Comparison of ENCODE assay signal across 34 mouse cellular contexts in genomic region chr1:88322146-88322545, GRCm38 (mm10). TPM values are rescaled to one million over a fixed set of nuclear protein-coding genes. Genes with fewer than 3 reads are reported as not detected.
DNase-seq lines count a peak whose midpoint lies in the region; ATAC-seq and TF ChIP-seq lines count a peak whose summit lies in the region.
"Had no signal": no experiment of that assay in that cellular context is flagged by ENCODE, and none has a peak within 500 bp of the region (broad histone marks: within the 10 kb centered on the region; RNA-seq: fewer than 3 reads in every experiment).

No protein-coding gene starts in this region.

- no peak overlapping the region for H3K27ac ChIP-seq in cerebellum, adult 2 months (ENCODE audit: insufficient read depth, low read length)
- no peak overlapping the region for H3K27ac ChIP-seq in lung, postnatal 0 days (ENCODE audit: low read length)
- H3K27ac ChIP-seq: embryonic facial prominence, embryonic 10.5 days; embryonic facial prominence, embryonic 15.5 days; forebrain, embryonic 12.5 days; heart, adult 2 months; hindbrain, postnatal 0 days; intestine, embryonic 15.5 days; kidney, postnatal 0 days; limb, embryonic 12.5 days; liver, embryonic 15.5 days; neural tube, embryonic 12.5 days had no signal

- H3K4me3 ChIP-seq in cerebellum, adult 2 months (replicated peaks; ENCODE audit: insufficient read depth, low read depth, low read length), result no peak overlapping the region
- no peak overlapping the region for H3K4me3 ChIP-seq in lung, postnatal 0 days (ENCODE audit: low read depth, low read length)
- H3K4me3 ChIP-seq: embryonic facial prominence, embryonic 10.5 days; embryonic facial prominence, embryonic 15.5 days; forebrain, embryonic 12.5 days; heart, adult 2 months; intestine, embryonic 15.5 days; limb, embryonic 12.5 days; liver, embryonic 15.5 days; myocyte; neural tube, embryonic 12.5 days had no signal

- no peaks in the 10 kb centered on the region for H3K9me3 ChIP-seq in lung, postnatal 0 days (ENCODE audit: low read length)
- H3K9me3 ChIP-seq: embryonic facial prominence, embryonic 10.5 days; embryonic facial prominence, embryonic 15.5 days; forebrain, embryonic 12.5 days; intestine, embryonic 15.5 days; limb, embryonic 12.5 days; liver, embryonic 15.5 days; neural tube, embryonic 12.5 days had no signal

- no peak for TF ChIP-seq CTCF in cerebellum, adult 2 months (IDR thresholded peaks at IDR 0.05; ENCODE audit: borderline replicate concordance, insufficient read depth, low read depth, low read length)
- TF ChIP-seq CTCF in lung, postnatal 0 days (IDR thresholded peaks at IDR 0.05), result no peak

- H3K4me1 ChIP-seq in cerebellum, adult 2 months (ENCODE audit: control insufficient read depth, insufficient read depth, low read length), result peaks cover 8% of the 10 kb centered on the region
- H3K4me1 ChIP-seq in lung, postnatal 0 days (ENCODE audit: insufficient read depth, low read depth, low read length), result no peaks in the 10 kb centered on the region
- H3K4me1 ChIP-seq: embryonic facial prominence, embryonic 10.5 days; embryonic facial prominence, embryonic 15.5 days; forebrain, embryonic 12.5 days; intestine, embryonic 15.5 days; limb, embryonic 12.5 days; liver, embryonic 15.5 days; neural tube, embryonic 12.5 days had no signal

- no peaks in the 10 kb centered on the region for H3K27me3 ChIP-seq in cerebellum, adult 2 months (ENCODE audit: control insufficient read depth, insufficient read depth, low read length)
- H3K27me3 ChIP-seq in lung, postnatal 0 days (replicated peaks; ENCODE audit: insufficient read depth, low read length), result no peaks in the 10 kb centered on the region
- H3K27me3 ChIP-seq: embryonic facial prominence, embryonic 15.5 days; forebrain, embryonic 12.5 days; intestine, embryonic 15.5 days; limb, embryonic 12.5 days; liver, embryonic 15.5 days; neural tube, embryonic 12.5 days had no signal

- TF ChIP-seq EP300 in lung, postnatal 0 days (IDR thresholded peaks at IDR 0.05), result no peak

- no peaks in the 10 kb centered on the region for H3K36me3 ChIP-seq in lung, postnatal 0 days (ENCODE audit: insufficient read depth, low read length)
- H3K36me3 ChIP-seq: embryonic facial prominence, embryonic 10.5 days; embryonic facial prominence, embryonic 15.5 days; forebrain, embryonic 12.5 days; intestine, embryonic 15.5 days; limb, embryonic 12.5 days; liver, embryonic 15.5 days; neural tube, embryonic 12.5 days had no signal

- 0 out of 2 replicates have a peak, but pooled peaks have one; percentile 33 for ATAC-seq in cerebellum, adult (ENCODE audit: insufficient number of reproducible peaks, low FRiP score, low TSS enrichment)
- no peak for ATAC-seq in lung, postnatal 0 days
- ATAC-seq: hindbrain, postnatal 0 days; intestine, embryonic 15.5 days had no signal

- no peak for DNase-seq in cerebellum, postnatal 4 days (ENCODE audit: low spot score in 2 of 2)
- DNase-seq in brain, adult 2 months (ENCODE audit: low read depth, low spot score), result peak; percentile 81
- DNase-seq in cerebellum, adult 2 months, result peak; percentile 49 to 70
- DNase-seq in cerebellum, postnatal 14 days, result peak; percentile 54 to 59
- DNase-seq in kidney, postnatal 4 days, result no peak
- no peak for DNase-seq in lung, postnatal 0 days (ENCODE audit: low spot score)
- no peak for DNase-seq in left cerebral cortex, adult 18-20 months (ENCODE audit: low spot score in 2 of 2)
- DNase-seq: adrenal gland, adult 8-10 months; gastrocnemius, postnatal 36 days; heart, adult 2 months; heart, postnatal 14 days; kidney, adult 2 months; layer of hippocampus, postnatal 36 days; lung, embryonic 14.5 days; right cerebral cortex, adult 18-20 months; spleen, adult 18-20 months; thymus, postnatal 25 days had no signal

- TF ChIP-seq POLR2A in cerebellum, adult 2 months (IDR thresholded peaks at IDR 0.05; ENCODE audit: borderline replicate concordance, insufficient read depth, low read length), result no peak

- no peak overlapping the region for H3K4me2 ChIP-seq in lung, postnatal 0 days (replicated peaks; ENCODE audit: low read depth, low read length)
- H3K4me2 ChIP-seq: embryonic facial prominence, embryonic 15.5 days; forebrain, embryonic 12.5 days; intestine, embryonic 15.5 days; limb, embryonic 12.5 days; liver, embryonic 15.5 days; lung, embryonic 14.5 days; midbrain, embryonic 11.5 days; neural tube, embryonic 12.5 days had no signal

- no peak overlapping the region for H3K9ac ChIP-seq in lung, postnatal 0 days (replicated peaks; ENCODE audit: low read depth)
- H3K9ac ChIP-seq: embryonic facial prominence, embryonic 15.5 days; forebrain, embryonic 12.5 days; intestine, embryonic 15.5 days; limb, embryonic 12.5 days; liver, embryonic 15.5 days; lung, embryonic 14.5 days; neural tube, embryonic 12.5 days had no signal

RNA-seq across cellular contexts. Expression of gene Trpm8, which starts 44.7 kb away (rescaled TPM):
- polyA plus RNA-seq in cerebellum, adult 2 months (2012; rRNA removed), result 0.48 and 0.49 TPM in 2 replicates
- 0.05 TPM in 1 of 2 replicates, not detected in the other for polyA plus RNA-seq in lung, postnatal 0 days (2015; fragmentation: Nextera tagmentation; extraction: Ambion mirVana)
- total RNA-seq in left cerebral cortex, adult 18-20 months (2021), result under 1 TPM; 0.26 to 0.30 TPM
- total RNA-seq: adrenal gland, adult 8-10 months; CH12.LX; gastrocnemius, postnatal 36 days; heart, adult 2 months; heart, postnatal 14 days; megakaryocyte progenitor cell, adult 5-6 weeks had no signal
- polyA plus RNA-seq: embryonic facial prominence, embryonic 10.5 days; forebrain, embryonic 12.5 days; heart, adult 2 months; hindbrain, embryonic 11.5 days; intestine, embryonic 15.5 days; kidney, adult 2 months; kidney, postnatal 0 days; large intestine, adult 2 months; limb, embryonic 12.5 days; liver, embryonic 15.5 days; lung, embryonic 14.5 days; midbrain, embryonic 11.5 days; neural tube, embryonic 12.5 days; stomach, embryonic 16.5 days had no signal

RNA-seq across cellular contexts. Expression of gene Hjurp, which starts 44.7 kb away (rescaled TPM):
- polyA plus RNA-seq in cerebellum, adult 2 months (2012; rRNA removed), result 79.1 and 80.4 TPM in 2 replicates
- 21.9 and 26.0 TPM in 2 replicates for polyA plus RNA-seq in lung, postnatal 0 days (2015; fragmentation: Nextera tagmentation; extraction: Ambion mirVana)
- 10 to 100 TPM; 46.6 to 48.6 TPM for total RNA-seq in left cerebral cortex, adult 18-20 months (2021)

Comparison
In these comparisons a context has a peak if more than half of its experiments do, and no peak if none do; other contexts are left out.
1. DNase-seq: peak in brain, adult 2 months (single experiment), cerebellum, adult 2 months (2 of 2) and cerebellum, postnatal 14 days (2 of 2); none in cerebellum, postnatal 4 days (0 of 2), kidney, postnatal 4 days (0 of 2), lung, postnatal 0 days (single experiment) and left cerebral cortex, adult 18-20 months (0 of 2).